Mouse (Mus musculus) limb, embryonic 11.5 days (tissue): ENCODE measurements at regions not wholly inside any gene's neighbourhood (a gene's known extent, or its start where the extent isn't known, plus 50 kb on each side); places are given as distances from the start of the nearest gene placed in this dataset.

ENCODE experiments used
- ATAC-seq: fragments of 200-750 bp; cut with Nextera tagmentation; 2 replicates; pipeline ENCODE4 v1.8.0; 2017; ENCODE audit warnings: low read depth; ENCODE audit not compliant: insufficient number of reproducible peaks, low FRiP score, low TSS enrichment
- DNase-seq: peaks from one replicate; pipeline ENCODE4 v3.0.0-alpha.2; 2015; ENCODE audit warnings: low spot score
- H3K27ac ChIP-seq: fragments of 300-500 bp; sonication (generic); replicated peaks from 2 replicates; pipeline ENCODE4 v1.5.1; 2014; ENCODE audit warnings: low read depth, mild to moderate bottlenecking, low read length
- H3K27me3 ChIP-seq: fragments of 300-500 bp; sonication (generic); 2 replicates; pipeline ENCODE4 v1.6.1; 2014; ENCODE audit warnings: mild to moderate bottlenecking, low read length, mixed read lengths; ENCODE audit not compliant: control insufficient read depth, insufficient read depth
- H3K36me3 ChIP-seq: fragments of 300-500 bp; sonication (generic); 2 replicates; pipeline ENCODE4 v1.6.1; 2014; ENCODE audit warnings: mild to moderate bottlenecking, low read length, moderate library complexity, mixed read lengths; ENCODE audit not compliant: control insufficient read depth, insufficient read depth
- H3K4me1 ChIP-seq: fragments of 300-500 bp; sonication (generic); 2 replicates; pipeline ENCODE4 v1.6.1; 2014; ENCODE audit warnings: low read length, mixed read lengths; ENCODE audit not compliant: control insufficient read depth, insufficient read depth
- H3K4me2 ChIP-seq: fragments of 300-500 bp; sonication (generic); 2 replicates; pipeline ENCODE4 v1.6.1; 2014; ENCODE audit warnings: low read depth, mild to moderate bottlenecking, moderate library complexity; ENCODE audit not compliant: severe bottlenecking
- H3K4me3 ChIP-seq: fragments of 300-500 bp; sonication (generic); 2 replicates; pipeline ENCODE4 v1.5.1; 2014; ENCODE audit warnings: low read depth, low read length
- H3K9ac ChIP-seq: fragments of 300-500 bp; sonication (generic); 2 replicates; pipeline ENCODE4 v1.6.1; 2014; ENCODE audit warnings: mild to moderate bottlenecking, low read length
- H3K9me3 ChIP-seq: fragments of 300-500 bp; sonication (generic); 2 replicates; pipeline ENCODE4 v1.6.1; 2016; ENCODE audit warnings: low read length; ENCODE audit not compliant: control insufficient read depth
- WGBS: fragments of 180-500 bp; shearing (Covaris S2); extraction: QIAGEN DNeasy Blood & Tissue Kit; methylation state at CpG from one replicate; pipeline ENCODE4 v1.1.7; 2014; 5-methylcytosine and 5-hydroxymethylcytosine counted together

- Histone ChIP-seq H3K27ac (no peak overlapping the region), H3K4me2 (no peak overlapping the region), H3K4me1 (no peaks in the 10 kb centered on the region), H3K27me3 (no peaks in the 10 kb centered on the region), H3K4me3 (no peak overlapping the region), H3K9ac (no peak overlapping the region), H3K36me3 (no peaks in the 10 kb centered on the region), H3K9me3 (no peaks in the 10 kb centered on the region)
- 0 out of 2 replicates have a peak, but pooled peaks have one; percentile 21 for ATAC-seq
- WGBS, result 29% methylated on average over 2 of the region's 2 CpGs
- DNase-seq, result no peak
These were observed 282.1 kb upstream of the Rasa1 start for GRCm38 (mm10) chr13:85570886-85571527.

- ATAC-seq (no peak), DNase-seq (no peak)
- Histone ChIP-seq H3K4me1 (no peaks in the 10 kb centered on the region), H3K4me3 (no peak overlapping the region), H3K27me3 (no peaks in the 10 kb centered on the region), H3K36me3 (no peaks in the 10 kb centered on the region), H3K9me3 (no peaks in the 10 kb centered on the region), H3K27ac (no peak overlapping the region), H3K9ac (no peak overlapping the region), H3K4me2 (no peak overlapping the region)
- WGBS, result 85% methylated on average over 2 of the region's 2 CpGs
These were observed 268.9 kb upstream of the Rasa1 start for GRCm38 (mm10) chr13:85557821-85558220.

DNA sequence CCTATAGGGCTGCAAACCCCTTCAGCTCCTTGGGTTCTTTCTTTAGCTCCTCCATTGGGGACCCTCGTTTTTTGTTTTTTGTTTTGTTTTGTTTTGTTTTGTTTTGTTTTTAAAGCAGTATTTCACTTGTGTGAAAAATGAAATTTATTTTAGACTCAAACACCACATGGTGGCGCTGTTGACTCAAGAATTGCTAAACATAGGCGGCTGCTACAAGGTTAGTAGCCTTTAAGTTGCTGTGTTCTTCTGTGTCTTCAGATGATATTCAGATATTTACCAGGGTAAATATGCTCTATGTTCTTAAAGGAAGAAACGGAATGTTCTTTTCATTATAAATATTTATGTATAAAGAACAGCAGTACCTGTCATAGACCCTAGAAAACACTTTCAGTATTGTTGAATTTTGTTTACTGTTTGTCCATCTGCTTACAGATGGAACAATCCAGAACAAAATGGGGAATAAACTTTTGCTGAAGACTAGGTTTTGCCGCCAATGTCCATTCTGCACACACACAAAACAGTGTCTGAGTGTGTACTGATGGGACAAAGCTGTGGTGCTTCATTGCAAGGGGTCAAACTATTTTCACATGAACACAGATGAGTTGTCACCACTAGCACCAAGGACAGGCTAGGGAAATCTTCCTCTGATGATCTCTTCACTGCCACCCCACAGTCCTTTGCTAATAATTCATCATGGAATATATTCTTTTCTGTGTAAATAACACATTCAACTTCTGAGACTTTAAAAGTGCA, 267.3 kb upstream of the Rasa1 start:
- Histone ChIP-seq H3K9ac (no peak overlapping the region), H3K9me3 (no peaks in the 10 kb centered on the region), H3K36me3 (no peaks in the 10 kb centered on the region), H3K27me3 (no peaks in the 10 kb centered on the region), H3K4me1 (no peaks in the 10 kb centered on the region), H3K4me3 (no peak overlapping the region), H3K27ac (no peak overlapping the region), H3K4me2 (no peak overlapping the region)
- DNase-seq, result peak; percentile 72
- ATAC-seq, result 0 out of 2 replicates have a peak, but pooled peaks have one; percentile 44
- WGBS, result 12% methylated on average over 5 of the region's 5 CpGs

DNA sequence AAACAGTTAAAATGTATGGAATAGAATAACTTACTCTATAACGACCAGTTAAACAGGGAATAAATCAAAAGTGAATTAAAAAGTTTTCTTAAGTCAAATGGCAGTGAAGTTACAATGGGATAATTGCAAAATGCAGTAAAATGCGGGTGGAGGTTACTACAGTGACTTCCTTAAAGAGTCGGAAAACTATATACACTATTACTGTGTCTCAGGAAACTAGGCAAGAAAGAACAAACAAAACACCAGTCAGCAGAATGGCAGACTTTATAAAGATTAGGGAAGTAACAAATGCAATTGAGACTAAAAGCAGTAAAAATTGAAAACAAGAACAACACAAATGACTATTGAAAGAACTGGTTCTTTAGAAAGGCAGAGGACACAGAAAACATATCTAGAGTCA, 264.1 kb upstream of the Rasa1 start:
- Histone ChIP-seq H3K9me3 (no peaks in the 10 kb centered on the region), H3K4me1 (no peaks in the 10 kb centered on the region), H3K36me3 (no peaks in the 10 kb centered on the region), H3K9ac (no peak overlapping the region), H3K27me3 (no peaks in the 10 kb centered on the region), H3K4me2 (no peak overlapping the region), H3K4me3 (no peak overlapping the region), H3K27ac (no peak overlapping the region)
- ATAC-seq, result no peak
- WGBS, result 77% methylated on average over 3 of the region's 3 CpGs
- DNase-seq, result no peak

DNA sequence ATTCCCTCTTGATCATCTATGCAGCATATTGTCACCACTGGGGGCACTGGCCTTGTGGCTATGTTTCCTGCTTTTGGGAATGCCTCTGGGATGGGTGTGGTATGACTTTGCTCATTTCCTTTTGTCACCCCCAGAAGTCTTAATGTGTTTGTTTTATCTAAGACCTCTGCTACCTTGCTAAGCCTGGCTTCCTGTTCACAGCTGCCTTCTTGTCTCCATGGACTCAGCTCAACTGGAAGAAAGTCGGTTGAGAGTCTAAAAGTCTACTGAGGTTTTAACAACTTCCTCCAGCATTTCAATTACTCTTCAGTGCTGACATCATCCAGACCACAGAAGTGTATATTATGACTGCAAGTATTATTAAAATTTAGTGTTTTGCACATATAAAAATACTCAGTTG, 220.7 kb upstream of the Rasa1 start:
- H3K4me3 ChIP-seq, result no peak overlapping the region
- H3K9me3 ChIP-seq, result no peaks in the 10 kb centered on the region
- H3K36me3 ChIP-seq, result no peaks in the 10 kb centered on the region
- no peak overlapping the region for H3K9ac ChIP-seq
- H3K27ac ChIP-seq, result no peak overlapping the region
- H3K4me1 ChIP-seq, result no peaks in the 10 kb centered on the region
- 54% methylated on average over 1 of the region's 1 CpGs for WGBS
- no peak overlapping the region for H3K4me2 ChIP-seq
- ATAC-seq (no peak), DNase-seq (no peak)
- no peaks in the 10 kb centered on the region for H3K27me3 ChIP-seq

GRCm38 (mm10) chr13:85508552-85508951, 219.6 kb upstream of the Rasa1 start:
- WGBS, result 96% methylated on average over 1 of the region's 1 CpGs
- Histone ChIP-seq H3K36me3 (no peaks in the 10 kb centered on the region), H3K4me3 (no peak overlapping the region), H3K4me1 (no peaks in the 10 kb centered on the region), H3K9me3 (no peaks in the 10 kb centered on the region), H3K27me3 (no peaks in the 10 kb centered on the region), H3K9ac (no peak overlapping the region), H3K27ac (no peak overlapping the region), H3K4me2 (no peak overlapping the region)
- DNase-seq (no peak), ATAC-seq (no peak)

- H3K27me3 ChIP-seq, result no peaks in the 10 kb centered on the region
- H3K36me3 ChIP-seq, result no peaks in the 10 kb centered on the region
- H3K9me3 ChIP-seq, result no peaks in the 10 kb centered on the region
- H3K27ac ChIP-seq, result no peak overlapping the region
- H3K4me2 ChIP-seq, result no peak overlapping the region
- no peaks in the 10 kb centered on the region for H3K4me1 ChIP-seq
- WGBS, result 59% methylated on average over 6 of the region's 6 CpGs
- no peak for DNase-seq
- H3K9ac ChIP-seq, result no peak overlapping the region
- ATAC-seq, result no peak
- no peak overlapping the region for H3K4me3 ChIP-seq
These were observed 218.6 kb upstream of the Rasa1 start for GRCm38 (mm10) chr13:85507374-85508101.

GRCm38 (mm10) chr13:85506875-85507274, 217.9 kb upstream of the Rasa1 start:
- no peak overlapping the region for H3K27ac ChIP-seq
- no peak overlapping the region for H3K4me3 ChIP-seq
- WGBS, result 50% methylated on average over 1 of the region's 1 CpGs
- no peak overlapping the region for H3K4me2 ChIP-seq
- no peaks in the 10 kb centered on the region for H3K27me3 ChIP-seq
- no peaks in the 10 kb centered on the region for H3K4me1 ChIP-seq
- H3K9me3 ChIP-seq, result no peaks in the 10 kb centered on the region
- no peak for ATAC-seq
- no peak overlapping the region for H3K9ac ChIP-seq
- no peaks in the 10 kb centered on the region for H3K36me3 ChIP-seq
- DNase-seq, result no peak
